Mouse (Mus musculus): ENCODE measurements around the gene Bmp8a.

DNA sequence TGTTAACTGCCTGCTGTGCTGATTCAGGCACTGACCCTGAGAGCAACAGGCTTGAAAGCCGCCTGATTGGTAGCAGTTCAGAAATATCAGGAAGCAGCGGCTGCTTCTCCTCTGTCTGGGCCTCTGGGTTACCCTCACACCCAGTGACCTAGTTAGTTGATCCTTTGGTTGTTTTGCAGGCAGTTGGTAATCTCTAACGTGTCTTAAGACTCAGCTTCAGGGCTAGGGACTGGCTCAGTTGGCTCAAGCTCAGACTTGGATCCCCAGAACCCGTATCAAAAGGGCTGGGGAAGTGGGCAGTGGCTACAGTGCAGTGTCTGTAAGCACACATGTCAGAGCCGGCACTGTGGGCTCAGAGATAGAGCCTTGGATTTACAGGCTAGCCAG, 46.9 kb downstream of the Bmp8a start:
- TF ChIP-seq POLR2A (IDR thresholded peaks at IDR 0.05; ENCODE audit: control insufficient read depth, extremely low read depth, insufficient read depth, low read length, poor library complexity): no peak
- TF ChIP-seq CTCF (IDR thresholded peaks at IDR 0.05; ENCODE audit: borderline replicate concordance, control insufficient read depth, extremely low read depth, insufficient read depth, low read length, poor library complexity): no peak
